Mouse (Mus musculus) neural tube, embryonic 11.5 days (tissue): ENCODE results near the gene Hk1. TPM values are rescaled to one million over a fixed set of nuclear protein-coding genes. Genes with fewer than 3 reads are reported as not detected.
"Not testable (repeated sequence)": the region's sequence is repeated elsewhere in the genome, so short reads cannot be mapped to it uniquely, and the experiment has no call there.

Experiments used
- ATAC-seq: fragments of 200-750 bp; cut with Nextera tagmentation; 2 replicates; pipeline ENCODE4 v1.8.0; 2017; ENCODE audit warnings: moderate number of reproducible peaks, mild to moderate bottlenecking, moderate TSS enrichment, moderate library complexity; ENCODE audit not compliant: insufficient read depth, low FRiP score, low TSS enrichment
- DNase-seq: peaks from one replicate; pipeline ENCODE4 v3.0.0-alpha.2; 2015; ENCODE audit warnings: low spot score
- H3K27ac ChIP-seq: fragments of 300-500 bp; sonication (generic); 2 replicates; pipeline ENCODE4 v1.5.1; 2014; ENCODE audit warnings: low read depth, mild to moderate bottlenecking, low read length
- H3K27me3 ChIP-seq: fragments of 300-500 bp; sonication (generic); 2 replicates; pipeline ENCODE4 v1.6.1; 2014; ENCODE audit warnings: mild to moderate bottlenecking, low read length, mixed read lengths; ENCODE audit not compliant: control insufficient read depth, insufficient read depth
- H3K36me3 ChIP-seq: fragments of 300-500 bp; sonication (generic); 2 replicates; pipeline ENCODE4 v1.6.1; 2014; ENCODE audit warnings: mild to moderate bottlenecking, low read length, moderate library complexity, mixed read lengths; ENCODE audit not compliant: control insufficient read depth, insufficient read depth
- H3K4me1 ChIP-seq: fragments of 300-500 bp; sonication (generic); 2 replicates; pipeline ENCODE4 v1.6.1; 2014; ENCODE audit warnings: low read length, mixed read lengths; ENCODE audit not compliant: control insufficient read depth, insufficient read depth
- H3K4me2 ChIP-seq: fragments of 300-500 bp; sonication (generic); 2 replicates; pipeline ENCODE4 v1.6.1; 2014; ENCODE audit warnings: low read depth, mild to moderate bottlenecking, moderate library complexity
- H3K4me3 ChIP-seq: fragments of 300-500 bp; sonication (generic); 2 replicates; pipeline ENCODE4 v1.5.1; 2014; ENCODE audit warnings: low read depth, low read length
- H3K9ac ChIP-seq: fragments of 300-500 bp; sonication (generic); 2 replicates; pipeline ENCODE4 v1.6.1; 2014; ENCODE audit warnings: mild to moderate bottlenecking, low read length
- H3K9me3 ChIP-seq: fragments of 300-500 bp; sonication (generic); 2 replicates; pipeline ENCODE4 v1.6.1; 2016; ENCODE audit warnings: low read length; ENCODE audit not compliant: control insufficient read depth
- WGBS: fragments of 180-500 bp; shearing (Covaris S2); extraction: QIAGEN DNeasy Blood & Tissue Kit; methylation state at CpG from one replicate; pipeline ENCODE4 v1.1.7; 2014; 5-methylcytosine and 5-hydroxymethylcytosine counted together
- polyA plus RNA-seq: library from polyadenylated mRNA; unstranded; fragments of >200 nt; fragmentation: Nextera tagmentation; extraction: Ambion mirVana; gene quantifications from 2 replicates; pipeline ENCODE4 v1.2.1, GENCODE M21; 2014

Hk1 gene
- polyA plus RNA-seq, 1 experiment from 2014 or later = 36.9 TPM

DNA sequence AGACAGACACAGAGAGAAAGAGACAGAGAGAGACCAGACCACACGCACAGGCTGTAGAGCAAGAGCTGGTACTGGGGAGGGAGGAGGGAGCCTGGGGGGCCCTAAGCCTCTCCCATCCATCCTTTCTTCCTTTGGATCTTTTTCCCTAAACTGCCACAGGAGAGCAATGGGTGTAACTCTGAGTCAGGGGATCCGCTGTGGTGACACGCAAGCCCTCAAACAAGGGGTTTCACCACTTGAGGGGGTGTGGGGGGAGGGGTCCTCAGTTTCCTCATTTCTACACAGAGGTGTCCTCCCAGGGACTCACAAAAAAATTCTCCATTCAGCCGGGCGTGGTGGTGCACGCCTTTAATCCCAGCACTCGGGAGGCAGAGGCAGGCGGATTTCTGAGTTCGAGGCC, 48.4 kb downstream of the Hk1 start:
- no peak overlapping the region for H3K27ac ChIP-seq
- no peak for DNase-seq
- H3K27me3 ChIP-seq = no peaks in the 10 kb centered on the region
- WGBS = 95% methylated on average over 9 of the region's 9 CpGs
- no peak overlapping the region for H3K9ac ChIP-seq
- ATAC-seq = no peak
- no peaks in the 10 kb centered on the region for H3K4me1 ChIP-seq
- no peak overlapping the region for H3K4me3 ChIP-seq
- no peak overlapping the region for H3K4me2 ChIP-seq
- no peaks in the 10 kb centered on the region for H3K9me3 ChIP-seq
- no peaks in the 10 kb centered on the region for H3K36me3 ChIP-seq

DNA sequence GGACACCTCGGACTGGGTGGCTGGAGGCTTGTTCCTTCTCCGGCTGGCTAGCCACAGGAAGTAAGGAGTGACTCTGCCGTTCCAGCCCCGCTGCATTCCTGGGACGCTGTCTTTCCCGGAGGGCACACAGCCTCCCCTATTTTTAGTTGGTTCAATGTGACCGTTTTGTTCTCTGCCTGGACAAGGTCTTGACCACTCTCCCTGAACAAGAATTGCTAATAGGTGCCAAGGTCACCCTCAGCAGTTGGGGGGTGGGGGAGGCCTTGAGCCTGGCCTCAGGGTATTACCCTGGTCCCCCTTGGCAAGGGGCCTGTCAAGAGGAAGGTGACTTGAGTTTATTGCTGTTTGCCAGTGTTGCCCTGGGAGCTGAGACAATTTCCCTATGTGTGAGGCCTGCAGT, 49.9 kb downstream of the Hk1 start:
- no peaks in the 10 kb centered on the region for H3K9me3 ChIP-seq
- WGBS = 75% methylated on average over 7 of the region's 7 CpGs
- ATAC-seq (no peak), DNase-seq (no peak)
- no peaks in the 10 kb centered on the region for H3K4me1 ChIP-seq
- no peak overlapping the region for H3K27ac ChIP-seq
- H3K4me2 ChIP-seq = no peak overlapping the region
- H3K4me3 ChIP-seq = no peak overlapping the region
- H3K36me3 ChIP-seq = no peaks in the 10 kb centered on the region
- no peak overlapping the region for H3K9ac ChIP-seq
- H3K27me3 ChIP-seq = no peaks in the 10 kb centered on the region

DNA sequence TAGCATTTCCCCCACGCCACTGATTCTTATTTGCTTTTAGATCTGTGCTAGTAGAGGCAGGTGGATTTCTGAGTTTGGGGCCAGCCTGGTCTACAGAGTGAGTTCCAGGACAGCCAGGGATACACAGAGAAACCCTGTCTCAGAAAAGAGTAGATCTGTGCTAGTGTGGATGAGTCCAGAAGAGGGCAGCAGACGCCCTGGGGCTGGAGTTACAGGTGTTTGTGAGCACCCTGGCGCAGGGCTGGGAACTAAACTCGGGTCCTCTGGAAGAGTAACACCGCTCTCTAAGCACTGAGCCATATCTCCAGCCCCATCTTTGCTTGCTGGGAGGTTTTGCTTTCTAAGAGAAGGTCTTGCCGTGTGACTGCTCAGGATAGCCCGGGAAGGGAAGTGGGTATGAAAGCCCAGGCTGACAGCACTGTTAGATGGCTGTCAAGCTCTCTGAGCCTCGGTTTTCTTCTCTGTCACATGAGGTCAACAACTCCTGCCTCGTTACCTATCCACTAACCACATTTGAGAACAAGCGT, 50.8 kb downstream of the Hk1 start:
- no peak for DNase-seq
- Histone ChIP-seq H3K27me3 (no peaks in the 10 kb centered on the region), H3K36me3 (no peaks in the 10 kb centered on the region), H3K4me3 (no peak overlapping the region), H3K4me2 (no peak overlapping the region), H3K9me3 (no peaks in the 10 kb centered on the region), H3K27ac (no peak overlapping the region), H3K4me1 (no peaks in the 10 kb centered on the region), H3K9ac (no peak overlapping the region)
- no peak for ATAC-seq
- 87% methylated on average over 10 of the region's 10 CpGs for WGBS

DNA sequence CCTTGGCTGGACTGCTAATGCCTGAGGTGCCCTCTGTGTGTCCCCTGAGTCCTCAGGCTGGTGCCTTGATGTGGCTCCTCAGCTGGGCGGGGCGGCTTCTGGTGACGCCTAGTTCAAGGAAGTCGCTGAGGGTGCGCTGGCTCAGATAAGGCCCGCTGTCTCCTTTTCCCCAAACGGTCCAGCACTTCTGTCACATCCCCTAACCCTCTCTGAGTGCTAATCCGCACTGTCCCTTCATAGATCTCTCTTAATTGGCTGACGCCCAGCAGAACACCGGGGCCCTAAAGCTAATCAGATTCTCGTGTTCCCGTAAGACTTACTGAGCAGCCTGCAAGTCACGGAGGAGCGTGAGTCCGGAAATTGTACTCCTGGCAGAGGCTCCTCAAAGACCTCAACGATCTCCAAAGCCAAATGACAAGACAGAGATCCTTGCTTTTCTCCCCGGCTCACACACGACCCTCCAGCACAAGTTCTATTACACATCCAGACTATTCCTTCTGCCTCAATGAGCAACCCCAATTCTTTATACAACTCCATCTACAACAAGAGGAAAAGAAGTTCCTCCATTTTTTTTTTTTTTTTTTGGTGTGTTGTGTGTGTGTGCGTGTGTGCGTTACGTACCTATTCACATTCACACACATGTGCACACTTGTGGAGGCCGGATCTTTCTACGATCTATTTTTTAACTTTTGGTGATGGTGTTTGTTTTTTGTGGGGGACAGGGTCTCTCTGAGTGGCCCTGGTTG, 52.0 kb downstream of the Hk1 start:
- no peak for ATAC-seq
- no peak overlapping the region for H3K4me2 ChIP-seq
- H3K4me3 ChIP-seq = no peak overlapping the region
- no peaks in the 10 kb centered on the region for H3K4me1 ChIP-seq
- 64% methylated on average over 23 of the region's 23 CpGs for WGBS
- no peaks in the 10 kb centered on the region for H3K9me3 ChIP-seq
- no peak overlapping the region for H3K9ac ChIP-seq
- no peak overlapping the region for H3K27ac ChIP-seq
- DNase-seq = no peak
- H3K27me3 ChIP-seq = no peaks in the 10 kb centered on the region
- H3K36me3 ChIP-seq = no peaks in the 10 kb centered on the region

DNA sequence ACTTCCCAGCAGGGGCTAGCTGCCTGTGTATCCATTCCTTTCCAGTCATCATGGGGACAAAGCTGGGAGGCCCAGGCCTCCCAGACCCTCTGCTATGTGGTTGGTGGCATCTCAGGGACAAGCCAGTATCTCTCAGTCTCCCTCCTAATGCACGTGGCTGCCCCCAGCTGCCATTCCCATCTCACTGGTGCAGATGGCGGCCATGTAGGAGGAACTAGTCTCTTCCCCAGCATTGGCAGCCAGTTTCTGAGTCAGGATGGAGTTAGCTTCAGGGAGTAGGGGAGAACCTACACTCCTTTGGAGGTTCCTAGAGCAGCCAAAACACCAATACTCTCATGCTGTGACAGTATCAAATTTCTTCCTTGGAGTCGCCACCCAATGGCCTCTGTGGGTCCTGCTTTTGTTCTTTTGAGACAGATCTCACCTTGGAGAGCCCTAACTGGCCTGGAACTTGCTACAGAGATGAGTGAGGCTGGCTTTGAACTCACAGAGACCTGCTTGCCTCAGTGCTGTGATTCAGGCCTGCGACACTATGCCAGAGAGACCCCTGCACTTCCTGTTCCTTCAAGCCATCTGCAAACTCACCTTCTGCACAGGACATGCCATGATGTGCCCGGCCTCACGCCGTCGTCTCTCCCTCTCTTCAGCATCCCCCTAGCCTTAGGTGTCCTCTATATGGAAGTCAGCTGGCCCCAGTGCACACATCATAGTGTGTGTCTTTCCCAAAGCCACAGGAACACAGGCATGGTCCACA, 52.7 kb downstream of the Hk1 start:
- WGBS = 75% methylated on average over 8 of the region's 8 CpGs
- H3K9me3 ChIP-seq = no peaks in the 10 kb centered on the region
- no peaks in the 10 kb centered on the region for H3K36me3 ChIP-seq
- no peaks in the 10 kb centered on the region for H3K27me3 ChIP-seq
- H3K4me3 ChIP-seq = no peak overlapping the region
- no peak overlapping the region for H3K27ac ChIP-seq
- no peaks in the 10 kb centered on the region for H3K4me1 ChIP-seq
- ATAC-seq (no peak), DNase-seq (no peak)
- H3K9ac ChIP-seq = no peak overlapping the region
- H3K4me2 ChIP-seq = no peak overlapping the region

DNA sequence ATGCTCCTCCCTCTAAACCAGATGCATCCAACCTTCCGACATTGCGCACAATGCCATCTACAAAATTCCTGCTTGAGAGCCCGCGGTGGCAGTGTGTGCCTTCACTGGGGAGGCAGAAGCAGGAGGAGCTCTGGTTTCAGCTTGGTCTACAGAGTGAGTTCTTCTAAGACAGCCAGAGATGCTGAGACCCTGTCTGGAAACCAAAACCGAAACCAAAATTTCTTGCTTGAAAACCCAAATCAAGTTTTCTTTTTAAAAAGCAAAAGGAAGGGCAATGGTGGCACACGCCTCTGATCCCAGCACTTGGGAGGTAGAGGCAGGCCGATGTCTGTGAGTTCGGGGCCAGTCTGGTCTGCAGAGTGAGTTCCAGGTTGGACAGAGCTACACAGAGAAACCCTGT, 53.7 kb downstream of the Hk1 start:
- Histone ChIP-seq H3K27ac (no peak overlapping the region), H3K27me3 (no peaks in the 10 kb centered on the region), H3K36me3 (no peaks in the 10 kb centered on the region), H3K4me1 (no peaks in the 10 kb centered on the region), H3K4me3 (no peak overlapping the region), H3K4me2 (no peak overlapping the region), H3K9ac (no peak overlapping the region), H3K9me3 (no peaks in the 10 kb centered on the region)
- DNase-seq (no peak), ATAC-seq (no peak)
- WGBS = 95% methylated on average over 8 of the region's 8 CpGs

DNA sequence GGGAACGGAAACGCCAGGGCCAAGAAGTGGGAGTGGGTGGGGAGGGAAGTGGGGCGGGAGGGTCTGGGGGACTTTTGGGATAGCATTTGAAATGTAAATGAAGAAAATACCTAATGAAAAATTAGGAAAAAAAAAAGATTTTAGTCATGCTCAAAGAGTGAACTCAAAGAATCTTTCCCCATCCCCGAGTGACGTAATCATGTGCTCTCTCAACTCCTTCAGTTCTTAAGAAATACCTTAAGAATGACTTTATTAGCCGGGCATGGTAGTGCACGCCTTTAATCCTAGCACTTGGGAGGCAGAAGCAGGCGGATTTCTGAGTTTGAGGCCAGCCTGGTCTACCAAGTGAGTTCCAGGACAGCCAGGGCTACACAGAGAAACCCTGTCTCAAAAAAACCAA, 56.9 kb downstream of the Hk1 start:
- H3K9me3 ChIP-seq, H3K4me3 ChIP-seq, H3K4me2 ChIP-seq, ATAC-seq, H3K9ac ChIP-seq, H3K36me3 ChIP-seq, H3K27me3 ChIP-seq, DNase-seq, H3K27ac ChIP-seq, H3K4me1 ChIP-seq: not testable (repeated sequence)
- WGBS = 90% methylated on average over 8 of the region's 8 CpGs

DNA sequence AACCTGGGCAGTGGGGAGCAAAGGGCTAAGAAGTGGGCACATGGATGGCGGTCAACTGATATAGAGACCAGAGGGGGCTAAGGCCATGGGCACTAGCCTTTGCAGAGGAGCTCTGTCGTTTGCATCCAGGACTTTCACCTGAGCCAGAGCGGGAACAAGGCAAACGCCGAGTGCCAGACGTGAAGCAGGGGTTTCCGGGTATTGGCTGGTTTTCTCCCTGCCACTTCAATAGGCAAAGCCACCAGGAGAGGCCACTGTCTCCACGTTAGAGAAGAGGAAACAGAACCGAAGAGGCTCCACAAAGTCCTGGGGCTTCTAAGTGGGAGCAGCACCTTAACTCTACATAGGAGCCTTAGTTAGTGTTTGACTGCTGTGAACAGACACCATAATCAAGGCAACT, 58.3 kb downstream of the Hk1 start:
- no peak for DNase-seq
- 80% methylated on average over 9 of the region's 9 CpGs for WGBS

More for the DNA sequence above, 58.3 kb downstream of the Hk1 start:
- ATAC-seq = no peak
- Histone ChIP-seq H3K4me1 (no peaks in the 10 kb centered on the region), H3K27me3 (no peaks in the 10 kb centered on the region), H3K9me3 (no peaks in the 10 kb centered on the region), H3K4me3 (no peak overlapping the region), H3K9ac (no peak overlapping the region), H3K36me3 (no peaks in the 10 kb centered on the region), H3K27ac (no peak overlapping the region), H3K4me2 (no peak overlapping the region)
